1 mouse cellular context compared by ENCODE assay signal in the genomic region with DNA sequence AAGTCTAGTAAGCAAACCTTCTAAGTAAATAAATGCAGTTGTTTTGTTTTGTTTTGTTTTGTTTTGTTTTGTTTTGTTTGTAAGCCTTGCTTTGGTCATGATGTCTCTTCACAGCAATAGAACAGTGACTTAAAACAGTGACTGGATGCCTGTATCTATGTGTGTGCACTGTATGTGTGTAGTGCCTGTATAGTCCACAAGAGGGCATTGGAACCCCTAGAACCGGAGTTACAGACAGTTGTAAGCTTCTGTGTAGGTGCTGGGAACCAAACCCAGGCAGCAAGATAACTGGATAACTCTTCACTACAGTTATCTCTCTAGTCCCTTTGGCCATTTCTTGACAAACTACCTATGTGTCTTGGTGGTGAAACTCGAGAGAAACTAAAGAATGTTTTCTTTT.
TF ChIP-seq lines count a peak whose summit lies in the region.

No protein-coding gene starts in this region.

TF ChIP-seq in MEL, 35 proteins besides CTCF, POLR2A, EP300 and RAD21:
- TF ChIP-seq TAL1 (IDR thresholded peaks at IDR 0.05; ENCODE audit: low read length) (no peak), POLR2AphosphoS5 (IDR thresholded peaks at IDR 0.05; ENCODE audit: borderline replicate concordance, low read depth, low read length) (no peak), KAT2A (conservative IDR thresholded peaks at IDR 0.05; ENCODE audit: low read depth, low read length) (no peak), NELFE (IDR thresholded peaks at IDR 0.05; ENCODE audit: low read depth, low read length) (no peak), MEF2A (IDR thresholded peaks at IDR 0.05; ENCODE audit: extremely low read depth, insufficient replicate concordance, low read depth, low read length, poor library complexity, severe bottlenecking) (no peak), ZNF384 (IDR thresholded peaks at IDR 0.05; ENCODE audit: low read depth, low read length) (no peak), SMC3 (IDR thresholded peaks at IDR 0.05; ENCODE audit: low read depth, low read length) (no peak), MXI1 (IDR thresholded peaks at IDR 0.05; ENCODE audit: low read depth, low read length) (no peak), MYC (IDR thresholded peaks at IDR 0.05; ENCODE audit: low read depth, low read length) (no peak), TCF12 (IDR thresholded peaks at IDR 0.05; ENCODE audit: low read depth, low read length) (no peak), MAFK (IDR thresholded peaks at IDR 0.05; ENCODE audit: borderline replicate concordance, low read depth, low read length) (no peak)
